Mouse (Mus musculus): ENCODE results near the gene Amdhd1.

Amdhd1 gene

GRCm38 (mm10) chr10:93539775-93540430 lies at the start of gene Amdhd1:
Gene Amdhd1 (minus strand): TSS chr10:93540033.
- TF ChIP-seq GATA4 (IDR thresholded peaks at IDR 0.05; ENCODE audit: insufficient replicate concordance, low read length), result no peak

GRCm38 (mm10) chr10:93589281-93589848 lies 49.5 kb upstream of the Amdhd1 start, which contains the start of gene Snrpf:
Gene Snrpf (minus strand): TSS chr10:93589706.
- TF ChIP-seq GATA4 (IDR thresholded peaks at IDR 0.05; ENCODE audit: insufficient replicate concordance, low read length), result no peak

GRCm38 (mm10) chr10:93588796-93589195 lies 49.0 kb upstream of the Amdhd1 start:
- no peak for TF ChIP-seq GATA4 (IDR thresholded peaks at IDR 0.05; ENCODE audit: insufficient replicate concordance, low read length)

GRCm38 (mm10) chr10:93577271-93577886 lies 37.5 kb upstream of the Amdhd1 start:
- TF ChIP-seq GATA4 (IDR thresholded peaks at IDR 0.05; ENCODE audit: insufficient replicate concordance, low read length), result no peak

- no peak for TF ChIP-seq GATA4 (IDR thresholded peaks at IDR 0.05; ENCODE audit: insufficient replicate concordance, low read length)
These were observed 36.1 kb upstream of the Amdhd1 start for GRCm38 (mm10) chr10:93575960-93576359.

- TF ChIP-seq GATA4 (IDR thresholded peaks at IDR 0.05; ENCODE audit: insufficient replicate concordance, low read length), result no peak
These were observed 35.1 kb upstream of the Amdhd1 start for GRCm38 (mm10) chr10:93574966-93575365.

GRCm38 (mm10) chr10:93572209-93572608 lies 32.4 kb upstream of the Amdhd1 start:
- TF ChIP-seq GATA4 (IDR thresholded peaks at IDR 0.05; ENCODE audit: insufficient replicate concordance, low read length), result no peak

GRCm38 (mm10) chr10:93568671-93569070 lies 28.8 kb upstream of the Amdhd1 start:
- no peak for TF ChIP-seq GATA4 (IDR thresholded peaks at IDR 0.05; ENCODE audit: insufficient replicate concordance, low read length)

GRCm38 (mm10) chr10:93567841-93568566 lies 28.2 kb upstream of the Amdhd1 start:
- no peak for TF ChIP-seq GATA4 (IDR thresholded peaks at IDR 0.05; ENCODE audit: insufficient replicate concordance, low read length)

GRCm38 (mm10) chr10:93567066-93567465 lies 27.2 kb upstream of the Amdhd1 start:
- TF ChIP-seq GATA4 (IDR thresholded peaks at IDR 0.05; ENCODE audit: insufficient replicate concordance, low read length), result no peak

GRCm38 (mm10) chr10:93564518-93565090 lies 24.8 kb upstream of the Amdhd1 start:
- no peak for TF ChIP-seq GATA4 (IDR thresholded peaks at IDR 0.05; ENCODE audit: insufficient replicate concordance, low read length)

GRCm38 (mm10) chr10:93559786-93560185 lies 20.0 kb upstream of the Amdhd1 start:
- no peak for TF ChIP-seq GATA4 (IDR thresholded peaks at IDR 0.05; ENCODE audit: insufficient replicate concordance, low read length)

- TF ChIP-seq GATA4 (IDR thresholded peaks at IDR 0.05; ENCODE audit: insufficient replicate concordance, low read length), result no peak
These were observed 12.8 kb upstream of the Amdhd1 start for GRCm38 (mm10) chr10:93552596-93552995.

- TF ChIP-seq GATA4 (IDR thresholded peaks at IDR 0.05; ENCODE audit: insufficient replicate concordance, low read length), result no peak
These were observed 10.0 kb upstream of the Amdhd1 start for GRCm38 (mm10) chr10:93549821-93550220.

- TF ChIP-seq GATA4 (IDR thresholded peaks at IDR 0.05; ENCODE audit: insufficient replicate concordance, low read length), result no peak
These were observed 9.2 kb upstream of the Amdhd1 start for GRCm38 (mm10) chr10:93548991-93549390.
